Mouse (Mus musculus) CH12.LX (cell line): ENCODE measurements around the gene Fryl. TPM values are rescaled to one million over a fixed set of nuclear protein-coding genes. Genes with fewer than 3 reads are reported as not detected.

Experiments
- DNase-seq: peaks from one replicate; pipeline ENCODE4 v3.0.0-alpha.2; 2013; ENCODE audit errors: extremely low read depth
- H3K27ac ChIP-seq: 2 replicates; pipeline ENCODE4 v1.5.1; 2012; ENCODE audit warnings: low read depth, mild to moderate bottlenecking, control low read depth, moderate library complexity; ENCODE audit not compliant: insufficient read depth
- H3K27me3 ChIP-seq: replicated peaks from 2 replicates; pipeline ENCODE3; 2012; ENCODE audit warnings: inconsistent platforms
- H3K36me3 ChIP-seq, 2 experiments: replicated peaks in 1 of 2; 2 replicates each; pipeline versions ENCODE3 to v1.6.1; 2012; ENCODE audit warnings: inconsistent platforms in 1 of 2, low read length in 1 of 2, mild to moderate bottlenecking in 1 of 2, mixed read lengths in 1 of 2, moderate library complexity in 1 of 2; ENCODE audit not compliant: control insufficient read depth in 1 of 2, insufficient read depth in 1 of 2
- H3K4me1 ChIP-seq, 2 experiments: 2 replicates each; pipeline ENCODE4 v1.6.1; 2012; ENCODE audit warnings: inconsistent platforms in 1 of 2, moderate library complexity in 1 of 2; ENCODE audit not compliant: insufficient read depth in 2 of 2, control insufficient read depth in 1 of 2
- H3K4me2 ChIP-seq: 2 replicates; pipeline ENCODE4 v1.6.1; 2012; ENCODE audit warnings: low read depth, mild to moderate bottlenecking, control low read depth; ENCODE audit not compliant: poor library complexity, insufficient read depth, severe bottlenecking
- H3K4me3 ChIP-seq, 3 experiments: fragments of 150-350 bp in 1 of 3; sonication (generic) in 1 of 3; replicated peaks in 1 of 3; 2 replicates each; pipeline versions ENCODE3 to v1.5.1; 2011 to 2012; ENCODE audit warnings: low read depth in 2 of 3, low read length in 2 of 3, mild to moderate bottlenecking in 2 of 3, moderate library complexity in 2 of 3, control low read depth in 1 of 3, improper control_type of control experiment in 1 of 3, inconsistent platforms in 1 of 3, mixed read lengths in 1 of 3; ENCODE audit not compliant: poor library complexity in 1 of 3
- H3K79me2 ChIP-seq: replicated peaks from 2 replicates; pipeline ENCODE4 v1.6.1; 2012; ENCODE audit warnings: mild to moderate bottlenecking, moderate library complexity; ENCODE audit not compliant: control insufficient read depth, poor library complexity, insufficient read depth, severe bottlenecking; ENCODE audit errors: extremely low read depth
- H3K9ac ChIP-seq: 2 replicates; pipeline ENCODE4 v1.6.1; 2012; ENCODE audit warnings: low read depth, mild to moderate bottlenecking, control low read depth, moderate library complexity; ENCODE audit not compliant: insufficient read depth
- H3K9me3 ChIP-seq: replicated peaks from 2 replicates; pipeline ENCODE3; 2012; ENCODE audit warnings: low read length, inconsistent platforms, mixed read lengths
- CHD2 ChIP-seq: IDR thresholded peaks from 2 replicates; pipeline ENCODE4 v1.6.1; 2011; ENCODE audit warnings: low read length, improper control_type of control experiment
- E2F4 ChIP-seq: IDR thresholded peaks from 2 replicates; pipeline ENCODE4 v1.6.1; 2011; ENCODE audit warnings: low read depth, low read length, improper control_type of control experiment; ENCODE audit not compliant: insufficient replicate concordance
- ELF1 ChIP-seq: IDR thresholded peaks from 2 replicates; pipeline ENCODE4 v1.6.1; 2014; ENCODE audit warnings: low read depth, mild to moderate bottlenecking, inconsistent platforms, low read length, improper control_type of control experiment
- EP300 ChIP-seq: IDR thresholded peaks from 2 replicates; pipeline ENCODE4 v1.6.1; 2011; ENCODE audit warnings: low read length, improper control_type of control experiment
- GABPA ChIP-seq: IDR thresholded peaks from 2 replicates; pipeline ENCODE4 v1.6.1; 2012; ENCODE audit warnings: low read depth, low read length, improper control_type of control experiment, inconsistent platforms; ENCODE audit not compliant: insufficient replicate concordance
- IRF4 ChIP-seq: IDR thresholded peaks from 2 replicates; pipeline ENCODE4 v1.6.1; 2014; ENCODE audit warnings: low read depth, mild to moderate bottlenecking, inconsistent platforms, low read length, improper control_type of control experiment
- JUN ChIP-seq: IDR thresholded peaks from 2 replicates; pipeline ENCODE4 v1.6.1; 2011; ENCODE audit warnings: low read depth, mild to moderate bottlenecking, low read length, improper control_type of control experiment, moderate library complexity; ENCODE audit not compliant: insufficient read depth
- KAT2A ChIP-seq: IDR thresholded peaks from 2 replicates; pipeline ENCODE4 v1.6.1; 2012; ENCODE audit warnings: low read length, improper control_type of control experiment, inconsistent platforms; ENCODE audit not compliant: insufficient replicate concordance
- MAX ChIP-seq: IDR thresholded peaks from 2 replicates; pipeline ENCODE4 v1.6.1; 2011; ENCODE audit warnings: low read length, improper control_type of control experiment
- MEF2A ChIP-seq: IDR thresholded peaks from 2 replicates; pipeline ENCODE4 v1.6.1; 2014; ENCODE audit warnings: low read depth, mild to moderate bottlenecking, inconsistent platforms, low read length, improper control_type of control experiment, borderline replicate concordance
- MYC ChIP-seq: IDR thresholded peaks from 2 replicates; pipeline ENCODE4 v1.6.1; 2011; ENCODE audit warnings: low read depth, mild to moderate bottlenecking, improper control_type of control experiment, low read length
- NRF1 ChIP-seq: IDR thresholded peaks from 2 replicates; pipeline ENCODE4 v1.6.1; 2014; ENCODE audit warnings: low read depth, mild to moderate bottlenecking, inconsistent platforms, low read length, improper control_type of control experiment, moderate library complexity
- PAX5 ChIP-seq: IDR thresholded peaks from 2 replicates; pipeline ENCODE4 v1.6.1; 2012; ENCODE audit warnings: low read length, inconsistent platforms, mixed read lengths
- POLR2A ChIP-seq: IDR thresholded peaks from 2 replicates; pipeline ENCODE4 v1.6.1; 2011; ENCODE audit warnings: low read depth, mild to moderate bottlenecking, improper control_type of control experiment, low read length
- RAD21 ChIP-seq: IDR thresholded peaks from 2 replicates; pipeline ENCODE4 v1.6.1; 2011; ENCODE audit warnings: low read depth, mild to moderate bottlenecking, low read length, improper control_type of control experiment, moderate library complexity
- RCOR1 ChIP-seq: conservative IDR thresholded peaks from 2 replicates; pipeline ENCODE4 v1.6.1; 2012; ENCODE audit warnings: low read depth, mild to moderate bottlenecking, inconsistent platforms, low read length, improper control_type of control experiment
- SIN3A ChIP-seq: IDR thresholded peaks from 2 replicates; pipeline ENCODE4 v1.6.1; 2012; ENCODE audit warnings: low read length, improper control_type of control experiment, inconsistent platforms
- TBP ChIP-seq: conservative IDR thresholded peaks from 2 replicates; pipeline ENCODE4 v1.6.1; 2011; ENCODE audit warnings: low read depth, low read length, improper control_type of control experiment
- TCF12 ChIP-seq: IDR thresholded peaks from 2 replicates; pipeline ENCODE4 v1.6.1; 2014; ENCODE audit warnings: low read depth, mild to moderate bottlenecking, inconsistent platforms, low read length, improper control_type of control experiment
- UBTF ChIP-seq: IDR thresholded peaks from 2 replicates; pipeline ENCODE4 v1.6.1; 2012; ENCODE audit warnings: low read depth, mild to moderate bottlenecking, inconsistent platforms, low read length, improper control_type of control experiment, moderate library complexity
- USF1 ChIP-seq: IDR thresholded peaks from 2 replicates; pipeline ENCODE4 v1.6.1; 2014; ENCODE audit warnings: low read depth, mild to moderate bottlenecking, inconsistent platforms, low read length, improper control_type of control experiment
- USF2 ChIP-seq: conservative IDR thresholded peaks from 2 replicates; pipeline ENCODE4 v1.6.1; 2011; ENCODE audit warnings: low read depth, low read length, improper control_type of control experiment
- ZC3H11A ChIP-seq: IDR thresholded peaks from 2 replicates; pipeline ENCODE4 v1.6.1; 2012; ENCODE audit warnings: low read depth, mild to moderate bottlenecking, inconsistent platforms, low read length, improper control_type of control experiment
- ZKSCAN1 ChIP-seq: IDR thresholded peaks from 2 replicates; pipeline ENCODE4 v1.6.1; 2012; ENCODE audit warnings: low read depth, inconsistent platforms, low read length, improper control_type of control experiment, borderline replicate concordance
- ZMIZ1 ChIP-seq: IDR thresholded peaks from 2 replicates; pipeline ENCODE4 v1.6.1; 2012; ENCODE audit warnings: low read depth, mild to moderate bottlenecking, inconsistent platforms, low read length, improper control_type of control experiment
- ZNF384 ChIP-seq: IDR thresholded peaks from 2 replicates; pipeline ENCODE4 v1.6.1; 2012; ENCODE audit warnings: low read depth, low read length, improper control_type of control experiment, inconsistent platforms
- dilution Hi-C: fragments of 300-500 bp; cut with MboI; formaldehyde crosslinking; loops from 2 replicates; pipeline ENCODE4 v1.14.3; 2020; ENCODE audit warnings: low sequenced_read_pairs; ENCODE audit not compliant: extremely low pct_unique_long_range_greater_than_20kb, extremely low pct_ligation_motif_present
- in situ Hi-C: fragments of 300-500 bp; cut with MboI; formaldehyde crosslinking; loops from 3 replicates; pipeline ENCODE4 v1.14.3; 2019; ENCODE audit warnings: low sequenced_read_pairs, low pct_ligation_motif_present, low pct_unique_long_range_greater_than_20kb, mixed read lengths
- polyA plus RNA-seq: library from polyadenylated mRNA; unstranded; fragments of >175 nt; gene quantifications from 2 replicates; pipeline ENCODE4 v1.2.1, GENCODE M21; 2012; ENCODE audit warnings: low read depth; ENCODE audit not compliant: insufficient read length
- total RNA-seq, 2 experiments: library from RNA; depleted of rRNA; stranded (reverse); fragments of 300-350 nt in 1 of 2; fragments of >200 nt in 1 of 2; gene quantifications; 2 replicates each; pipeline ENCODE4 v1.2.3; 2012 to 2014

Gene Fryl
- total and polyA plus RNA-seq, 3 experiments, result 23.2 to 38.4 (median 31.3) TPM

DNA sequence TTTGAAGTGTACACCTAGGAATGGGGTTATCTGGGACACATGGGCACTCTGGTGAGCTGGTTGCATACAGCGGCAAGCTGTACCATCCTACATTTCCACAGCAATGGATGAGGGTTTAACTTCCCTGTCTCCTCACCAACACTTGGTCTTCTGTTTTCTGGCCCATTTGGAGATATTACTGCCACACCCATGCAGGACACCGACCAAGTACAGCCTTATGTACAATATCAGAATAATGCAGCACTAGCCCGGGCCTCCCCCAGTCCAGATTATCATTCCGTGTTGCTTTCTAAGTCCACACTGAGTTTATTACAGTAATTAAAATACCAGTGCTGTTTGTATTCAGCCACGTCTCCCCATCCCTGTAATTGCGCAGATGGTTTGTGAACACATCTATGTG, 10.0 kb downstream of the Fryl start:
- no peak overlapping the region for H3K4me2 ChIP-seq
- in situ Hi-C loops (no loop called here), dilution Hi-C loops (no loop called here)
- no peak for DNase-seq
- TF ChIP-seq ZMIZ1 (no peak), ELF1 (no peak), SIN3A (no peak), MEF2A (no peak), EP300 (no peak), TBP (no peak)
- no peak overlapping the region for H3K9ac ChIP-seq
- no peak overlapping the region for H3K4me3 ChIP-seq
- H3K27me3 ChIP-seq, result no peaks in the 10 kb centered on the region
- peaks cover 24% of the 10 kb centered on the region for H3K79me2 ChIP-seq
- H3K27ac ChIP-seq, result no peak overlapping the region
- peaks cover 0 to 44% of the 10 kb centered on the region in 2 experiments for H3K36me3 ChIP-seq
- peaks cover 5 to 41% of the 10 kb centered on the region in 2 experiments; a peak in 2 of 4 replicates for H3K4me1 ChIP-seq
- no peaks in the 10 kb centered on the region for H3K9me3 ChIP-seq

DNA sequence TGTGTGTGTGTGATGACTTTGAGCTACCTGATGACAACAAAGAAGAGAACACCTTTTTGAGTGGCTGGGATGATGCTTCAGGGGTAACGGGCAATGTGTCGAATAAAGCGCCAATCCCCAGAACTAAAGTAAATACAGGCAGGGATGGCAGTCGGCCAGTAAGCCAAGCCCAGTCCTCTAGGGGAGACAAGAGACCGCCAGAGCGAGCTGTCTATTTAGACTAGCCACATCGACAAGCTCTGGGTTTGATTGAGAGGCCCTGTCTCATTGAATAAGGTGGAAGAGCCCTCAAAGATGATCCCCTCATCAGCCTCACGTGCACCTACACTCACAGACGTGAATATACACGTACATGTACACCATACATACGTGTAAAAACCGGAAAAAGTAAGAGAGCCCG, 12.0 kb downstream of the Fryl start:
- no peak overlapping the region for H3K9ac ChIP-seq
- H3K4me3 ChIP-seq, result no peak overlapping the region
- dilution Hi-C loops, result no loop called here
- no peaks in the 10 kb centered on the region for H3K9me3 ChIP-seq
- no peak overlapping the region for H3K4me2 ChIP-seq
- peaks cover 8 to 40% of the 10 kb centered on the region in 2 experiments; a peak in 2 of 4 replicates for H3K4me1 ChIP-seq
- no peaks in the 10 kb centered on the region for H3K27me3 ChIP-seq
- H3K27ac ChIP-seq, result no peak overlapping the region
- no peak for DNase-seq
- in situ Hi-C loops, result no loop called here
- H3K79me2 ChIP-seq, result peaks cover 24% of the 10 kb centered on the region
- TF ChIP-seq MAX (no peak), CHD2 (no peak), UBTF (no peak), RAD21 (no peak), RCOR1 (no peak), E2F4 (no peak), GABPA (no peak), KAT2A (no peak)
- H3K36me3 ChIP-seq, result peaks cover 0 to 42% of the 10 kb centered on the region in 2 experiments

DNA sequence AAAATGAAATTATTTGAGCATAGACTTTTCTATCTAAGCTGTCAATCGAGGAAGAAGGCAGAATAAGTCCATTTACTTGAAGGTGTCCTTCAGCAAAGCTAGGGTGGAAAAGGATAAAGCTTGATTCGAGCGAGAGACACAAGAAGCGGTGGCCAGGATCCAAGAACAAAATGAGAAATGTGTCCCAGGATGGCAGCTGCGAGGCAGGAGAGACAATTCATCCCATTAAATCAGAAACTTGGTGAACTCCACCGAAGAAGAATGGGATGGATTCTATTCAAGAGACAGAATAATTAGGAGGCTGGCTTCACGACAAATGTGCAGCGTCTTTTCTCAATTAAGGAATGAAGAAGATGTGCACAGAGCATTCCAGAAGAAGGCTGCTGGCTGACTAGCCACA, 14.5 kb downstream of the Fryl start:
- Histone ChIP-seq H3K79me2 (peaks cover 18% of the 10 kb centered on the region), H3K27ac (no peak overlapping the region), H3K4me3 (no peak overlapping the region), H3K9ac (no peak overlapping the region), H3K4me2 (no peak overlapping the region), H3K4me1 (peaks cover 6 to 39% of the 10 kb centered on the region in 2 experiments; a peak in 2 of 4 replicates), H3K9me3 (no peaks in the 10 kb centered on the region), H3K27me3 (no peaks in the 10 kb centered on the region), H3K36me3 (peaks cover 0 to 44% of the 10 kb centered on the region in 2 experiments)
- dilution Hi-C loops (no loop called here), in situ Hi-C loops (no loop called here)
- no peak for DNase-seq
- TF ChIP-seq E2F4 (no peak), ZC3H11A (no peak), UBTF (no peak), SIN3A (no peak), TCF12 (no peak), JUN (no peak), IRF4 (no peak), RAD21 (no peak), USF1 (no peak), NRF1 (no peak), GABPA (no peak), MYC (no peak), RCOR1 (no peak), KAT2A (no peak), USF2 (no peak), POLR2A (no peak), PAX5 (no peak), ZNF384 (no peak), ZKSCAN1 (no peak)
